Mouse (Mus musculus) spleen, adult 2 months (tissue): ENCODE data around the gene Bmp2k. TPM values are rescaled to one million over a fixed set of nuclear protein-coding genes. Genes with fewer than 3 reads are reported as not detected.

Experiments
- DNase-seq, 2 experiments: peaks; one replicate each; pipeline versions ENCODE4 v3.0.0 to v3.0.0-alpha.2; 2012 to 2021; ENCODE audit warnings: low spot score in 2 of 2, low read depth in 1 of 2
- H3K27ac ChIP-seq: fragments of 200-500 bp; 2 replicates; pipeline ENCODE4 v1.5.1; 2012; ENCODE audit warnings: low read length, inconsistent platforms; ENCODE audit not compliant: insufficient read depth
- H3K27me3 ChIP-seq: fragments of 200-500 bp; 2 replicates; pipeline ENCODE4 v1.6.1; 2012; ENCODE audit warnings: mild to moderate bottlenecking, moderate library complexity, low read length, inconsistent platforms; ENCODE audit not compliant: control insufficient read depth, insufficient read depth
- H3K36me3 ChIP-seq: fragments of 200-500 bp; 2 replicates; pipeline ENCODE4 v1.6.1; 2012; ENCODE audit warnings: mild to moderate bottlenecking, low read length, inconsistent platforms; ENCODE audit not compliant: control insufficient read depth, insufficient read depth
- H3K4me1 ChIP-seq: fragments of 200-500 bp; 2 replicates; pipeline ENCODE4 v1.6.1; 2011; ENCODE audit warnings: inconsistent platforms; ENCODE audit not compliant: control insufficient read depth, insufficient read depth, insufficient read length
- H3K4me3 ChIP-seq: fragments of 200-500 bp; 2 replicates; pipeline ENCODE4 v1.5.1; 2011; ENCODE audit warnings: mild to moderate bottlenecking, inconsistent platforms; ENCODE audit not compliant: insufficient read depth, insufficient read length; ENCODE audit errors: extremely low read depth
- CTCF ChIP-seq: fragments of 200-500 bp; IDR thresholded peaks from 2 replicates; pipeline ENCODE4 v1.5.1; 2011; ENCODE audit warnings: mild to moderate bottlenecking, inconsistent platforms; ENCODE audit not compliant: insufficient read depth, insufficient read length, insufficient replicate concordance; ENCODE audit errors: extremely low read depth
- POLR2A ChIP-seq: fragments of 200-500 bp; IDR thresholded peaks from 2 replicates; pipeline ENCODE4 v1.6.1; 2011; ENCODE audit warnings: low read depth, low read length, inconsistent platforms
- WGBS: fragments of 180-500 bp; shearing (Covaris S2); methylation state at CpG from one replicate; pipeline ENCODE4 v1.1.7; 2018; 5-methylcytosine and 5-hydroxymethylcytosine counted together
- polyA plus RNA-seq: library from polyadenylated mRNA; depleted of rRNA; stranded (reverse); fragments of >200 nt; gene quantifications from 2 replicates; pipeline ENCODE4 v1.2.3, GENCODE M21; 2012

Bmp2k gene
- polyA plus RNA-seq, 1 experiment, result 32.6 TPM

DNA sequence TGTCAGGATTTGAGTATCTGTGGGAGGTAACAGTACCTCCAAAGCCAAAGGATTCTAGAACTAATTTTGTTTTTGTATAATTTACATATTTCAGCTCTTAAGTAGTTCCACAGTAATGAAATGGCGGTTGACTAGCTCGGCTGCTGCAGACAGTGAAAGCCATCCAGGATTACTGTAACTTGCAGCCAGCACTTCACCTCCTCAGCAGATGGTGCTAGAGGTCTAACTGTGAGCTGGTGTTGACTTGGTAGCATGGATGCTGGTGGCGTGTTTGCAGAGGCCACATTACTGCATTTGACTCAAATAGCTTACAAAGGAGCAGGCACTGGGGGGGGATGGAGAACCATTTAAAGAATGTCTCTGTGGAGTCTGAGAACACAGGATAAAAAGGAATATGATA lies 84.0 kb downstream of the Bmp2k start:
- 92% methylated on average over 3 of the region's 3 CpGs for WGBS
- Histone ChIP-seq H3K36me3 (peaks cover 26% of the 10 kb centered on the region), H3K4me3 (no peak overlapping the region), H3K27me3 (no peaks in the 10 kb centered on the region), H3K27ac (no peak overlapping the region), H3K4me1 (no peaks in the 10 kb centered on the region)
- TF ChIP-seq CTCF (no peak), POLR2A (no peak)
- no peak for DNase-seq

DNA sequence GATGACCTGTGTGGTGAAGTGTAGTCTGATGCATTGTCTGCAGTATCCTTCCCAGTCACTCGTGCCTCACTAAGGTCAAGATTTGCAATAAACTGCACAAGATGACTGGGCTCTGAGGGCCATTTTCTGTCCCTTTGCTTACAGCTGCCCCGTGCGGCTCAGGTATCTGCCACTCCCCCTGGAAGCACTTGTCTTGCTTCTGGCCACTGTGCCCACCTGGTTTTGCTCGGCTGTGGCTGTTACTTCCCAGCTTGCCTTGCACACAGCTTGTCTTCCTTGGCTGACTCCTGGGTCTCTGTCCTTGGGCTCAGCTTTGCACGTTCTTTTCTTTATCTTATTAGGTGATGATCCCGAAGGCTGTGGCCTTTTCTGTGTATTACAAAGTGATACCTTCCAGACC lies 86.2 kb downstream of the Bmp2k start:
- H3K4me1 ChIP-seq, result no peaks in the 10 kb centered on the region

DNA sequence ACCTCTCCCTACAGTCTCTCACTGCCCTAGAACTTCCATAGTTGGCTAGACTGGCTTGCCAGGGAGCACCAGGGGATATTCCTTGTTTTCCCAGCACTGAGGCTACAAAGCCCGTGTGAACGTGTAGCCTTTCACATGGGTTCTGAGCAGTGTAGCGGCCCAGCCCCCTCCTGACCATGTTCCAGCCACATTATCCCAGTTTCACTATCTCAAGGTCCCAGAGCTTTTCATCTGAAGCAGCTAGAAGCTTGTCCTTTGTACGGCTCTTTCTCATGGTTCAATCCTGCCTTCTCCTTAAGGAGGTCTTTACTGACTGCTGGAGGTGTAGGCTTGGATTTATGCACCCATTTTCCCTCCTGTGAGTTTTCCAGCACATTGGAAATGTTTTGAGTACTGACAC lies 87.1 kb downstream of the Bmp2k start:
- WGBS, result over 99% methylated on average over 4 of the region's 4 CpGs
- no peaks in the 10 kb centered on the region for H3K4me1 ChIP-seq

More for the DNA sequence above, 86.2 kb downstream of the Bmp2k start:
- Histone ChIP-seq H3K4me3 (no peak overlapping the region), H3K27me3 (no peaks in the 10 kb centered on the region), H3K36me3 (peaks cover 32% of the 10 kb centered on the region), H3K27ac (no peak overlapping the region)
- DNase-seq, result no peak
- WGBS, result 92% methylated on average over 6 of the region's 6 CpGs
- TF ChIP-seq CTCF (no peak), POLR2A (no peak)

DNA sequence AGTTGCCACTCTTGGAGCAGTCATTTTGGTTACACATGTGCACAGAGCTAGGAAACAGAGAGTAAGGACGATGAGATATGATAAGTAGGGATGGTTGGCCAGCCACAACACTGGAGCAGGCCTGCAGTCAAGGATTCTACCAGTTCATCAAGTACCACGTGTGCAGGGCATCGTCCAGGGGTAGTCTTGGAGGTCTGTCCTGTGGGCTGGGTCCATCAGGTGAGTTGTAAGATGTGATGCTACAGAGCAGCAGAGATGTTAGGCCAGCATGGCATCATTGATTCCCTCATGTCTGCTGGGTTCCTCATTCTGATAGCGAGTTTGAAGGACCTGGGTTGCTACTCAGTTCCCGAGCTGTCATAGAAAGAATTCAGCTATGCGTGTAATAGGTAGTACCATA lies 87.6 kb downstream of the Bmp2k start:
- no peaks in the 10 kb centered on the region for H3K27me3 ChIP-seq
- H3K4me1 ChIP-seq, result no peaks in the 10 kb centered on the region
- no peak overlapping the region for H3K4me3 ChIP-seq
- no peak for TF ChIP-seq POLR2A
- no peak for TF ChIP-seq CTCF
- DNase-seq, result no peak
- 95% methylated on average over 6 of the region's 6 CpGs for WGBS
- H3K27ac ChIP-seq, result no peak overlapping the region
- H3K36me3 ChIP-seq, result peaks cover 29% of the 10 kb centered on the region

More for the DNA sequence above, 87.1 kb downstream of the Bmp2k start:
- peaks cover 32% of the 10 kb centered on the region for H3K36me3 ChIP-seq
- H3K27ac ChIP-seq, result no peak overlapping the region
- H3K27me3 ChIP-seq, result no peaks in the 10 kb centered on the region
- TF ChIP-seq CTCF, result no peak
- TF ChIP-seq POLR2A, result no peak
- no peak for DNase-seq
- H3K4me3 ChIP-seq, result no peak overlapping the region

DNA sequence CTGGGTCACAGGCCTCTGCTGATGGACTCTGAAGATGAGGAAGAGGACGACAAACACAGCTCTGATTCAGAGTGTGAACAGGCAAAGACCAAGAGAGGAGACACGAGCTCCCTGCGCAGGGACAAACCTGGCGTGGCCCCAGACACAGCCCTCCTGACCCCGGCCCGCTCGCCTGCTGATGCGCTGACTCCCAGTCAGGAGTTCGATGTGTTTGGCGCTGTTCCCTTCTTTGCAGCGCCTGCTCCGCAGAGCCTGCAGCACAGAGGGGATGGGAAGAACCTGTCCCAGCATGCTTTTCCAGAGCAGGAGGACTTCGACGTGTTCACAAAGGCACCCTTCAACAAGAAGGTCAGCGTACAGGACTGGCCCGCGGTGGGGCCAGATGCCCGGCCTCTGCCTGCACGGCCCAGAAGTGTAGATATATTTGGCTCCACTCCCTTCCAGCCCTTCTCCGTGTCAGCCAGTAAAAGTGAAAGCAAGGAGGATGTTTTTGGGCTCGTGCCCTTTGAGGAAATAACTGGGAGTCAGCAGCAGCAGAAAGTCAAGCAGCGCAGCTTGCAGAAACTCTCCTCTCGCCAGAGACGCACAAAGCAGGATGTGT lies 89.6 kb downstream of the Bmp2k start:
- Histone ChIP-seq H3K4me3 (no peak overlapping the region), H3K4me1 (no peaks in the 10 kb centered on the region), H3K27me3 (no peaks in the 10 kb centered on the region), H3K27ac (no peak overlapping the region), H3K36me3 (peaks cover 29% of the 10 kb centered on the region)
- no peak for DNase-seq
- WGBS, result 91% methylated on average over 24 of the region's 24 CpGs
- TF ChIP-seq POLR2A, result no peak
- TF ChIP-seq CTCF, result no peak

DNA sequence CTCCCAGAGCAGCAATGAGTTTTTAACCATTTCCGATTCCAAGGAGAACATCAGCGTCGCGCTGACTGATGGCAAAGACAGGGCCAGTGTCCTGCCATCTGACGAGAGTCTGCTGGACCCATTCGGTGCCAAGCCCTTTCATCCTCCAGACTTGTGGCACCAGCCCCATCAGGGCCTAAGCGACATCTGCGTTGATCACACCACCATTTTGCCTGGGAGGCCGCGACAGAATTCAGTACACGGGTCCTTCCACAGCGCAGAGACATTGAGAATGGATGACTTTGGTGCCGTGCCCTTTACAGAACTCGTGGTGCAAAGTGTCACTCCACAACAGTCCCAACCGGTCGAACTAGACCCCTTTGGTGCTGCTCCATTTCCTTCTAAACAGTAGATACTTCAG lies 90.3 kb downstream of the Bmp2k start:
- TF ChIP-seq POLR2A (no peak), CTCF (no peak)
- DNase-seq, result no peak
- Histone ChIP-seq H3K27ac (no peak overlapping the region), H3K4me3 (no peak overlapping the region), H3K4me1 (no peaks in the 10 kb centered on the region), H3K36me3 (peaks cover 27% of the 10 kb centered on the region), H3K27me3 (no peaks in the 10 kb centered on the region)
- 99% methylated on average over 16 of the region's 16 CpGs for WGBS

DNA sequence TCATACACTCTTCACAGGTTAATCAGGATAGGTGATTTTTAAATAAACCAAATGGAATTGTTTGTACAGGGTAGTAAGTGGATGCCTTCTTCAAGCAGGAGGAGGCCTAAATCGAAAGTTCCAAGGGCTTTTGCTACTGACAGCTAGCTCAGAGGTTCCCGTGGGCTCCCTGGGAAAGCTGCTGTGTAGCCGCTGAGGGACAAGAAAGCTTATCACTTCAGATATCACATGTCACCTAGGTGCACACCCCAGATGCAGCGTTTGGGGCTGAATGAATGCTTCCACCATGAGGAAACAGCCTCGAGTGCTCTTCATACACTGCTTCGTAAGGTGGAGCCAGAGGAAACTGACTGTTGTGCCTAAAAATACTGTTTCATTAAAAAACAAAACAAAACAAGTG lies 90.7 kb downstream of the Bmp2k start:
- H3K36me3 ChIP-seq, result peaks cover 24% of the 10 kb centered on the region
- no peaks in the 10 kb centered on the region for H3K4me1 ChIP-seq
- H3K27ac ChIP-seq, result no peak overlapping the region
- DNase-seq, result no peak
- 89% methylated on average over 6 of the region's 6 CpGs for WGBS
- H3K27me3 ChIP-seq, result no peaks in the 10 kb centered on the region
- no peak overlapping the region for H3K4me3 ChIP-seq
- TF ChIP-seq POLR2A, result no peak
- TF ChIP-seq CTCF, result no peak
